Mouse (Mus musculus) liver, adult 2 months (tissue): ENCODE measurements around the gene Ppp4r1.

ENCODE experiments used
- CTCF ChIP-seq: fragments of 200-500 bp; IDR thresholded peaks from 2 replicates; pipeline ENCODE4 v1.5.1; 2011; ENCODE audit warnings: low read depth, low read length, control low read depth
- POLR2A ChIP-seq: fragments of 200-500 bp; IDR thresholded peaks from 2 replicates; pipeline ENCODE4 v1.6.1; 2011; ENCODE audit warnings: low read length, control low read depth; ENCODE audit not compliant: insufficient read depth; ENCODE audit errors: extremely low read depth

GRCm38 (mm10) chr17:65826257-65826656, 43.9 kb downstream of the Ppp4r1 start:
- TF ChIP-seq CTCF (no peak), POLR2A (no peak)
